Mouse (Mus musculus) brain, embryonic 14.5 days (tissue): ENCODE data around the gene Nfkbia.

ENCODE experiments used
- CTCF ChIP-seq: fragments of 200-500 bp; IDR thresholded peaks from 2 replicates; pipeline ENCODE4 v1.5.1; 2012; ENCODE audit warnings: inconsistent platforms, mild to moderate bottlenecking, moderate library complexity, borderline replicate concordance; ENCODE audit not compliant: insufficient read depth, insufficient read length; ENCODE audit errors: extremely low read depth
- POLR2A ChIP-seq: fragments of 200-500 bp; IDR thresholded peaks from 2 replicates; pipeline ENCODE4 v1.6.1; 2012; ENCODE audit warnings: mild to moderate bottlenecking, inconsistent platforms, borderline replicate concordance; ENCODE audit not compliant: poor library complexity, insufficient read depth, insufficient read length, severe bottlenecking; ENCODE audit errors: extremely low read depth

GRCm38 (mm10) chr12:55489986-55490721, 2.3 kb downstream of the Nfkbia start:
- TF ChIP-seq POLR2A = no peak
- TF ChIP-seq CTCF = no peak
